Mouse (Mus musculus) frontal cortex, postnatal 25 days (tissue): ENCODE measurements around the gene Mrpl41.
A peak's percentile ranks its signal among the peaks of the same experiment; 100 is the strongest.
"Not testable (repeated sequence)": the region's sequence is repeated elsewhere in the genome, so short reads cannot be mapped to it uniquely, and the experiment has no call there.

Source experiments
- DNase-seq, 2 experiments: peaks; one replicate each; pipeline ENCODE4 v3.0.0; 2022; ENCODE audit warnings: low spot score in 2 of 2

Gene Mrpl41

DNA sequence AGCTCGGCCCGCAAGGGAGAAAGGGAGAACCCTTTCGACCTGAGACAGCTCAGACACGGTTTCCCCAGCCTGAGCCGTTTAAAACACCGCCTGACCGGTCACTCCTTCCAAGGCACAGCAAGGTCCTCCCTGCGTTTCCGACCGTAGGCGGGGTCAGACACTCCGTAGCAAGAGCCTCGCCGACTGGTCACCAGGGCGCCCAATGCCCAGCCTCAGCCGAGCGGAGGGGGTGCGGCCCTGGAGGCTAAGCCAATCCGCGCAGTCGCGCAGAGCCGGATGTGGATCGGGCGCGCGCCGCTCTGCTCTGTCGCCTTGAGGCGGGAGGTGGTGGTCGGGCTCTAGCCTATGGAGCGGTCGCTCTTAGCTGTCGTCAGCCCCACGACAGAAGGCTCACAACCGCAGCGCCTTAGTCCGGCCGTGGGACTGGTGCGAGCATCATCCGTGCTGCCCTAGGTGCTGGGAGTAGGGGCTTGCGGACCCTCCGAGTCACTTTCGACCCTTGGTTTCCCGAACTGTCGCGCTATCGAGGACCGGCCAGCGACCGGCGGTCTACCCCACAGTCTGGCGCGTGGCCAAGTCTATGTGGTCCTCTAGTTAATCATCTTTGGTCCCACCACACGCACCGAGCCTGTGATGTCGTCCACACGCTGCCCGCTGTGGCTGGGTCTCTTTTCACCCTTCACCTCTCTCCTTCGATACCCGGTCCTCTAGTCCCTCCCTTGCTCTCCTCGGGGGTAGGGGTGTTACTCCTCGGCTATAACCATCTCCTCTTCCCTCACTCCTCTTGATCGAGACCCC lies at the start of gene Mrpl41:
Gene Mrpl41 (minus strand): TSS at position 193 of the 798 bp plus-strand sequence.
- peak; percentile 85 to 94 for DNase-seq

DNA sequence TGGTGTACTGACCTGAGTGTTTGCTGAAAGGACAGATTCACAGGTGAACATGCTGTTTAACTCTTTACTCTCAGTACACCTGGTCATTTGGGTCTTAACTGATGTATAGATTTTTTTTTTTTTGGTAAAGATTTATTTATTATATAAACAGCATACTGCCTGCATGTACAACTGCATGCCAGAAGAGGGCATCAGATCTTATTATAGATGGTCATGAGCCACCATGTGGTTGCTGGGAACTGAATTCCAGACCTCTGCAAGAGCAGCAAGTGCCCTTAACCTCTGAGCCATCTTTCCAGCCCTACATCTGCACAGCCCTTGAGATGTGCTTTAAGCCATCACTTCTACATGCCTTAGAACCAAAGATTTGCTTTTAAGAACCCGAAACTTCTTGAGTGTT lies 47.8 kb upstream of the Mrpl41 start:
- no peak for DNase-seq

DNA sequence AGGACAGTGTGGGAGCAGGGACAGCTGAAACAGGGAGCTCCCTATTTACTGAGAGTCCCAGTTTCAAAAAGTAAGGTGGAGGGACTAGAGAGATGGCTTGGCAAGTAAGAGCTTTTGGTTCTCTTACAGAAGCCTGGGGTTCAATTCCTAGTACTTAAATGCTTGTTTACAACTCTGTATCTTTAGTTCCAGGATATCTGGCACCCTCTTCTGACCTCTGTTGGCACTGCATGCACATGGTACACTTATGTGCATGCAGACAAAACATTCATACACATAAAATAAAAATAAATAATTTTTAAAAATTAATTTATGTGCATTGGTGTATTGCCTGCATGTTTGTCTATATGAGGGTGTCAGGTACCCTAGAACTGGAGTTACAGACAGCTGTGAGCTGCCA lies 33.4 kb upstream of the Mrpl41 start:
- no peak for DNase-seq

DNA sequence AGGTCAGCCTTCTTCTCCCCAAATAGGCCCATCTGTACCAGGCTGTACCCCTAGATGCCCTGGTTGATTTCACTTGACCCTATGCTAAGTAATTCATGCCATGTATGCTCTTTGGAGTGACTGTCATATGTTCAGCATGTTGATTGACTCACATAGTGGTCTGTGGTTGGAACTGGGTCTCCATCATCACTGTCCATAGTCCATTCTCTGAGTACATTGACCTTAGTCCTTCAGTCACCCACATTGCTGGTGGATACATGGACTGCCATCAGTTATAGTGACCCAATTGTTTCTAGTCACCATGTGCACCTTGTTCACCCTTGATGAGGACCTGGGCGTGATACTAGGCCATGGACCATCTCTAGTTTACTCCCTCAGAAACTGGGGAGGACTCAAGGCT lies 31.9 kb upstream of the Mrpl41 start:
- DNase-seq = no peak

DNA sequence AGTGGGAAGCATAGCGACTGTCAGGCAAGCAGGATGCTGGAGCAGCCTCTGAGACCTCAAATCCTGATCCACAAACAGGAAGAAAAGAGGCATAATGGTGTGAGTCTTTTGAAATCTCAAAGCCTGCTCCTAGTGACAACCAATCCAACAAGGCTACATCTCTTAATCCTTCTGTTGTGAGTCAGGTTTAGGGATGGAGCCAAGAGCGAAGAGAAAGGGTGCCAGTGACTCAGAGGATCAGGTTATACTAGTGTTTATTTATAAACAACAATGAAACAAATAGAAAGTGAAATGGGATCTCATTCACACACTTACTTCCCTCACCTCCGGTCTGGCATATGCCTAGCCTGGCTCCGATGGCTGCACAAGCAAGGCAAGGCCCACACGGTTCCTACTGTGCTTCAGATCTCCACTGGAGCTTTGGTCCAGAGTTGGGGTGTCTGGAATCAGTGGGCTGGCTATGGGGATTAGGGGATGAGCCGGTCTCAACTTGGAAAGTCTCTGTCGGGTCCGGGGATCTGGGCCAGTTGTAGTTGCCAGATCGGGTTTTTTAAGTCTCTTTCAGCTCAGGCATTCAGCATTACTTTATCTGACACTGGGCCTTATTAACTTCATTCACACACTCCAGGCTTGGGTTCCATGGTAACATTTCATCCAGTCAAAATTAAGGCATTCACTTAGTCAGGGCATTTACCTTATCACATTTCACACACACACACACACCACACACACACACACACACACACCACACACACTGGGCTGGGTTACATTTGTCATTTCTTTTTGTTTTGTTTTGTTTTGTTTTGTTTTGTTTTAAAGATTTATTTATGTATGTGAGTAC lies 29.3 kb upstream of the Mrpl41 start:
- DNase-seq = no peak

DNA sequence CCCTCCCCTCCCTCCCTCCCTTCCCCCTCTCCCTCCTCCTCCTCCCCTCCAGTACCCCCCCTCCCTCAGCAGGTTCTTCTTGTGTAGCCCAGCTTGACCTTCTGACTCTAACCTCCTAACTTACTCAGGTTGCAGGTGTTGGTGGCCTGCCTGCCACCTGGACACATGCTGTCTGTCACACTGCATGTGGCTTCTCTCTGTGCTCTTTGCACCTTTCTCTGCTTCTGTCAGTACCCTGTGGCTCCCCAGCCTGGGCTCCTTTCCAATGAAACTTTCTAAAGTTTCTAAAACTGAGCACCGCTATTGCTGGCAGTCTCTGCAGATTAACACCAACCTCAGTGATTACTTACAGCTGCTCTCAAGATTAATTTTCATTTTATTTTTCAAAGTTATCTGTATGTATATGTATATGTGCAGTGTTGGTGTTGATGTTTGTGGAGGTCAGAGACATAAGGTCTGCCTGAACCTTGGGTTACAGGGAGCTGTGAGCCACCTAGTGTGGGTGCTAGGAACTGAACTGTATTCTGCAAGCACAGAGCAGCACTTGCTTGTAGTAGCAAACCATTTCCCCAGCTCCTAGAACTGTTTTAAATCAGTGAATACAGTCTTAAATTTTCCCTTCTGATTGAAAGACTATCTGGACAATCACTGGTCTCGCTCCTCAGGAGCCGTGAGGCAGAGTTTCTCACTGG lies 25.8 kb upstream of the Mrpl41 start:
- no peak for DNase-seq

DNA sequence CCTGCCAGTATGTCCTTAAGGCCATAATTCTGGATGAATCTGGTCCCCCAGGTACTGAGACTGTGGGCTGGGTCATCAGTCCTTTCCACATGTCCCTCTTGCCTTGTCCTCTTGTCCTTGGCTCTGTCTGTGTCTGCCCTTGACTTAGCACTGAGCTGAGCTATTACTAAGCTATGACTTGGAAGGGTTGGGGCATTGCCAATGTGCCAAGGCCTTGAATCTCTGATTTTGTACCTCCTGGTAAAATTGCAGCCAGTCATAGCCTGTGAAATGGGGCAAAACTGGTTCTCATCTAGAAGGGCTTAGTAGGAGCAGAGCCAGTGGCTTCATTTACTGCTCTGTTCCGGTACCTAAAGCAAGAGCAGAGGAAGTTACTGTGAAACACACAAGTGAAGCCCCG lies 21.6 kb upstream of the Mrpl41 start:
- no peak for DNase-seq

DNA sequence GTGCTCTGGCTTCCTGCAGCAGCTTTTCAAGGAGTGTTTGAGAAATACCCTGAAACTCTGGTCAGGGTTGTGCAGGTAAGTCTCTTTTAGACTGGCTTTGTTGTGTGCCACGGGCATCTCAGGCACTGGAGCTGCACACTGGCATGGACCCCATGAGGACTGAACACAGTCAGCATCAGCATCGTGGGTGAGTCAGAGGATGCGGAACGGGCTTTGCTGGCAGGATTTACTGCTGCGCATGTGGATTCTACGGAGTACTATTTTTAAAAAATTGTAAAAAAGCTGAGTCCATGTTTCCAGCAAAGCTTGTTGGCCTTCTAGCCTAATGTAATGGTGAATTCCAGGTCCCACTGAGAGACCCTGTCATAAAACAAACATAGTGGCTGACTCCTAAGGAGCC lies 20.4 kb upstream of the Mrpl41 start:
- DNase-seq = no peak

DNA sequence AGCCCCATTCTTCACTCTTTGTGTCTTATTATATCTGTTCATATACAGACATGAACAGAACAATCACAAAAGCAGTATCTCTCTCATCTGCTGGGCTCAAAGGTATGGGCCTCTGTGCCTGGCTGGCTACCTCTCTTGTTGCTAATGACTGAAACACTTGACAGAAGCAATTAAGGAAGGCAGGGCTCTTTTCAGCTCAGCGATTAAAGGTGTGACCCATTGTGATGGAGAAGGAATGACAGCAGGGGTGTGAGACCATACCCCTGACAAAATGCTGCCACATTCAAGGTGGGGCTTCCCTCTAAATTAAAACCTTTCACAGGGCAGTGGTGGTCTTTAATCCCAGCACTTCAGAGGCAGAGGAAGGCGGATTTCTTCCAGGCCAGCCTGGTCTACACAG lies 12.9 kb upstream of the Mrpl41 start:
- no peak for DNase-seq

DNA sequence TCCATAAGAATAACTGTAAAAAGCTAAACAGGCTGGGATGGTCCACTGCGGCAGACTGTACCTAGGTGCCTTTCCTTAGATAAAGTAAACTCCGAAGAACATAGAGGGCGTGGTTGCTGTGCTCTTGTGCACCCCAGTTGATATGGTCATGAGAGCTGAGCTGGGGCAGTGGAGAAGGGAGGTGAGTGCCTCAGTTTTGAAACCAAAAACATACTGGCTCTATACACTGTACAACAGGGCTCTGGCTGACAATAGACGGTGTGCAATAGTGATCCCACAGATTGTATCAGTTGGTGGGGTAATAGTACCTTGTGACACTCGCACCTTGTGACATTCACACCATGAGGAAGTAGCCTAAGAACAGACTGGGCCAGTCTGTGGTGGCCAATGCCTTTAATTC lies 2.1 kb upstream of the Mrpl41 start:
- no peak for DNase-seq

DNA sequence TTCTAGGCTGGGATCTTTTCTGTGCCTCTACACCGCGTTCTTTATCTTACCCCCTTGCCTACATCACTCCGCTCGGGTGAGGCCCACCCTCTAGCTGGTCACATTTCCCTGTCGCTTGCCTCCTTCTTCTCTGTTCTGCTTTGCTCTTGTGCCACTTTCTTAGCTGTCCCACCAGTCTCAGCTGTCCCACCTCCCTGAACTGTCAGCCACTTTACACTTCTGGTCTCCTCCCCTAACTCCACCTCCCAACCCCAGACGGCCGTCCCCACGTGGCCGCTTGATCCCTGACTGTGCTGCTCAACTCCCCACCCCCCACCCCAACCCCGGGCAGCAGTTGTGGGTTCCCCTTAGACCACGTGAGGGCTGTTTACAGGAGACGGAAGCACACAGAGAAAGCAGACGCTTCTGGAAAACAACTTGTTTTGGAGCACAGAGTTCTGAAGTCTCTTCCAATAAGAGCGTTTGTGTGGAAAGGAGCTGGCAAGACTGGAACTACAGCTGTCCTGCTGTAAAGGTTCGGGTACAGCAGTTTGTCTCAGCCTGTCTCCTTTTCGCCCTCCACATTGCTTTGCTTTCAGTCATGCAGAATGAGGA lies 903 bp upstream of the Mrpl41 start, which contains the start of gene Pnpla7:
Gene Pnpla7 (plus strand): TSS at position 330 of the 594 bp plus-strand sequence.
- peak; percentile 19 to 55 for DNase-seq

DNA sequence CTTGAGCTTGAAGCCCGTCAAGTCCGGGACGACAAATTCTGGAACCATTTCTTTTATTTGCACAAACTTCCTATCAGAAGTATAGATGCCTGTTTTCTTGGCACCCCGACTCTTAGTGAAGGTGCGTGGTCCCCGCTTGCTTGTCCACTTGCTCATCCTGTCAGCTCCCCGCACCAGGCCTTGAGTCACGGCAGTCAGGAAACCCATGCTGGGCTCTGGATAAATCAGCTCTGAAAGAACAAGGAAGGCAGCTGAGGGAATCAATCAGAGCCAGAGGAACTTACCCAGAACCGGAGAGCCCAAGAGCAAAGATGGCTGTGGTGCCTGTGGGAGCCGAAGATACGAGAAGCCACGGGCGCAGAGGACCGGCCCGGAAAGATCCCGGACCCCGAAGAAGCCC lies 446 bp downstream of the Mrpl41 start:
- peak in 1 of 2 experiments; percentile 15 for DNase-seq

DNA sequence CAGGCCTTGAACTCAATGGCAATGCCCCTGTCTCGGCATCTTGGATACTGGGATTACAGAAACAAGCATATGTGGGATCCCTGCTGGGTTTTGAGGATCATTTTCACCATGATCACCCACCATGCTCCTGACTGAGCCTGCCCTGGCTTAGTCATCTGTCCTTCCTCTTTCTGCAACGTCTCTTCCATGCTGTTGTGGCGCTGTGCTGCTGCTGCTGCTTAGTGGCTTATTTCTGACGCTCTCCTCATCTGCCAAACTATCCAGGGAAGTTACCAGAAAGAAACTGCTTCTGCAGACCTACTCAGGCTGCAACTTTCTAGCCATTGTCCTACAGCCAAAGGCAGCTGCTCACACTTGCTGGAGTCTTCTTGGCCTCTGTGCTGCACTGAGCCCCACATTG lies 4.5 kb downstream of the Mrpl41 start:
- DNase-seq = no peak

DNA sequence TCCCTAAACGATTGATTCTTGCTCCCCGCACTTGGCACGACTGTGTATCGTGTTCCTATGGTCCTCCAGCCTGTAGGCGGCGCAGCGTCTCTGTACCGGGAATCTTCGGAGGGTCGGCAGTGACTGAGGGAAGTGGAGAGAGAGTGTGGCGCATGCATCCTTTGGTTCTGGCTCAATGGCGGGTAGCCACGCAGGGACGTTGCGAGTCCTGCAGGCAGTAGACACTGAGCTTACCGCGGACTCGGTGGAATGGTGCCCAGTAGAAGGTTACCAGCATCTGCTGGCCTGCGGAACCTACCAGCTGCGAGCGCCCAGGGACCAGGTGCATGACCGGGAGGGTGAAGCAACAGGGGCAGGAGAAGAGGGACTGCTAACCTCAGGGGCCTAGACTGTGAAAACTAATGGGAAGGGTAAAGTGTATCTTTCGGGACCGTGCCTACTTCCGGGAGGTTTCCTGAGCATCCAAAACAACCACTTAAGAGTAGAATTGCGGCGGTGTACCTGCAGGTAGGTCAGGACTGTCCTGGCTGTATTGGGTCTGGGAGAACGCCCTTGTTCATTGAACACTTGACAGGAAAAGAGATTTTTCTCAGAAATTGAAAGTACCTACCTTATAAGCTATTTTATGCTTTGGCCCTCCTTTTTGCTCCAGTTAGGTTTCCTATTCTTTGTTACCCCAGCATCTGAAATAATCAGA lies 12.4 kb downstream of the Mrpl41 start, which contains the start of gene Dph7:
Gene Dph7 (plus strand): TSS at position 97 of the 697 bp plus-strand sequence.
- DNase-seq = peak; percentile 79 to 88

DNA sequence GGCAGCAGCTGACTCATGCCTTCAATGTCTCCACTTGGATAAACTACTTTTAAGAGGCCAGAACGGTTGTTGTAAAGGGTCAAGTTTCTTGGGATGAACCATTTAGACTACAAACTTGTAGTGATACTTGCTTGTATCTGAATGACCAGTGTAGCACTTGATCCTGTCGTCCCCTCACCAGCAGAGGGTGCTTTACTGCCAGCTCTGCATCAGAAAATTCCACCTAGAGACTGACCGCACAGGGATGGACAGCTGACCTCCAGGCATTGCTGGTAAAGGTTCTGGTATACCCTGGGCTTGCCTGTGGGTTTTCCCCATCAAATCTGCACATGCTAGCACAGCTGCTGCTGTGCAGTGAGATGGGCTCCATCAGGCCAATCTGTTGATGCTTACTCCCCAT lies 14.0 kb downstream of the Mrpl41 start:
- no peak for DNase-seq

DNA sequence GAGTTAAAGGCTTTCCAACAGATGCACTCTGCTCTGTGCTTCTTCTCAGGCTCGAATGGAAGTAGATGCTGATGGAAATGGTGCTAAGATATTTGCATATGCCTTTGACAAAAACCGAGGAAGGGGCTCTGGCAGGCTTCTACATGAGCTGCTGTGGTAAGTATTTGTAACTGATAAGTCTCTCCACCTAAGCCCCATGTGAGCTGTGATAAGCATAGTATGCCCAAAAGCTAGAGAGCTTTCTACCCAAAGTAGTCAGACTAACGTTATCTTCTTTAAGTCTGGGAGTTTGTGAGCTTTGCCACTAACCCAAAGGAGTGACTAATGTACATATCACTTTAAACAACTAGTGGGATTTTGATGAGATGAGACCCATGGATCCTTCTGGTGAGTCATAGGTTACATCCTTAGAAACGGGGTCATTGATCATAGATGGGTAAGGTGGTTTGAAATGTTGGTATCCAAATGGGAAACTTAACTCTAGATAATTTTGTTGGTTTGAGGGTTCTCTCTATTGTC lies 22.3 kb downstream of the Mrpl41 start:
- DNase-seq = no peak

DNA sequence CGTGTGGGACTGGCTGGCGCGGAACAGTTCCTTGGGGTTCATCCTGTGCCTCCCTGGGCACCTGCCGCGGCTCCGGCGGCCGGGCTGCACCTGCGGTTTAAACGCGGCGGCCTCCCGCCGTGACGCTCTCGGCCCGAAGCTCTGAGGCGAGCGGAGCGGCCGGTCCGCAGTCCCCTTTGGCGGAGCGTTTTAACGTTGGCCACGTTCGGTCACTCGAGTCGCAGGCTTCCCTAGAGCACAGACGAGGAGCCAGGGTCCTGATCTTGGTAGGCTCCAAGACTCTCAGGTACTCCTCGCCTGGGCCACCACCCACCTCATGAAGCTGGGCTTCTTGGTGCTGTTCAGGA lies 24.7 kb downstream of the Mrpl41 start:
- no peak for DNase-seq

DNA sequence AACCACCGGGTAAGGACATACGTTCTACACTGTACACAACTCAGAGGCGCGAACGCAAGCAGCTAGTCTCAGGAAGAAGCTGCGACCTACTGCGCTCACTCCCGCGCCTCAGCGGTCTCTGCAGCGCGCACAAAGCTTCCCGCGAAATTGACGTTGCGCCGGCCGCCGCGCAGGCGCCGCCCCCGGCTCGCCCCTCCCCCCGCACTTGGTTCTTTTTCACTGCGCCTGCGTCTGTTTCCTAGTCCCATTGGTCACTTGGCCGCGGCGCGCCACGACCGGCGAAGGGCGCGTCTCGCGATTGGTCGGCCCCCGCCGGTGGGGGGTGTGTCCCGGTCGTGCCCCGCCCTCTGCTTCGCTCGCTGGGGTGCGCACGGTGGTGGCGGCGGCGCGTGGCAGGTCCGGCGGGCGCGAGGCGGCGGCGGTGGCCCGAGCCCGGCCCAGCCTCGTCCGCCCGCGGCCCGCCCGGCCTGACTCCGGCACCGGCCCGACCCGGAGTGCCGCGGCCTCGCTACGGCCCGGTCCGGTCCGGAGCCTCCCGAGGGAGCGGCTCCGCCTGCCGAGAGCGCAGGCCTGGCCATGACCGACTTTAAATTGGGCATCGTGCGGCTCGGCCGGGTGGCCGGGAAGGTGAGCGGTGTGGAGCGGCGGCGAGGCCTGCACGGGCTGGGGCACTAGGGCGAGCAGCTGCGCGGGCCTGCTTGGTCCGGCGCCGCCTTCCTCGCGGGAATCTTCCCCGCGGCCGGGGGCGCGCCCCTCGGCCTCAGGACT lies 25.3 kb downstream of the Mrpl41 start, which contains the start of gene Zmynd19:
Gene Zmynd19 (plus strand): TSS at position 372 of the 768 bp plus-strand sequence.
- peak; percentile 97 for DNase-seq

DNA sequence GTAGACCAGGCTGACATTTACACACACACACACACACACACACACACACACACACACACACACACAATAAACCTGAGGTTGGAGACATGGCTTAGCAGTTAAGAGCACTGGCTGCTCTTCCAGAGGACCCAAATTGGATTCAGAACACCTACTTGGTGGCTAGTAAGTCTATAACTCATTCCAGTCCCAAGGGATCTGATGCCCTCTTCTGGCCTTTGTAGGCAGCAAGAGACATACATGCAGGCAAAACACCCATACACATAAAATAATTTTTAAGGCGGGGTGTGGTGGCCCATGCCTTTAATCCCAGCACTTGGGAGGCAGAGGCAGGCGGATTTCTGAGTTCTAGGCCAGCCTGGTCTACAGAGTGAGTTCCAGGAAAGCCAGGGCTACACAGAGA lies 30.6 kb downstream of the Mrpl41 start:
- not testable (repeated sequence) for DNase-seq

DNA sequence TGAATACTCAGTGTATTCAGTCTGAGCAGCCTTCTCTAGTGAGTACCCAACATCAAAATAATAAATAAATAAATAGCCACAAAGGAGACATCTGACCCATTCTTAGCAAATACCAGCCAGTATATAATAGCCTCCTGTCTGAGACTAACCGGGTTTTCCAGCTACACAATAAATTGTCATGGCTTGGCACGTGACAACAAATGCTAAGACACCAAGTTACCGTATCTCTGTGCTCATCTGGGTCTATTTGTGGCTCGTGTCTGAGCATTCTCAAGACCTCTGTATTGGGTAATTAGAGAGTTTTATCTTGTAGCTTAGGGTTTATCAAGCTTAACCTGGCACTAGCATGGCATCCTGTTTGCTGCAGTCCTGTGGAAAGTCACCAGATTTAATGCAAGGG lies 32.8 kb downstream of the Mrpl41 start:
- no peak for DNase-seq
